Mouse (Mus musculus) kidney, adult 2 months (tissue): ENCODE measurements around the gene Olfr551. TPM values are rescaled to one million over a fixed set of nuclear protein-coding genes. Genes with fewer than 3 reads are reported as not detected.

Source experiments
- DNase-seq: peaks from one replicate; pipeline ENCODE4 v3.0.0; 2021
- H3K27ac ChIP-seq: fragments of 200-500 bp; 2 replicates; pipeline ENCODE4 v1.5.1; 2012; ENCODE audit warnings: low read depth, low read length, control low read depth, inconsistent platforms; ENCODE audit not compliant: insufficient read depth
- H3K27me3 ChIP-seq: fragments of 200-500 bp; replicated peaks from 2 replicates; pipeline ENCODE4 v1.6.1; 2012; ENCODE audit warnings: mild to moderate bottlenecking, moderate library complexity, low read length, inconsistent platforms; ENCODE audit not compliant: control insufficient read depth, insufficient read depth
- H3K36me3 ChIP-seq: fragments of 200-500 bp; 2 replicates; pipeline ENCODE4 v1.6.1; 2012; ENCODE audit warnings: mild to moderate bottlenecking, moderate library complexity, low read length, inconsistent platforms; ENCODE audit not compliant: control insufficient read depth, insufficient read depth
- H3K4me1 ChIP-seq: fragments of 200-500 bp; 2 replicates; pipeline ENCODE4 v1.6.1; 2011; ENCODE audit warnings: low read length; ENCODE audit not compliant: control insufficient read depth, insufficient read depth
- H3K4me3 ChIP-seq: fragments of 200-500 bp; 2 replicates; pipeline ENCODE4 v1.5.1; 2011; ENCODE audit warnings: mild to moderate bottlenecking, low read depth, low read length, control low read depth; ENCODE audit not compliant: insufficient read depth
- CTCF ChIP-seq: fragments of 200-500 bp; conservative IDR thresholded peaks from 2 replicates; pipeline ENCODE4 v1.5.1; 2011; ENCODE audit warnings: low read depth, mild to moderate bottlenecking, control low read depth, low read length, moderate library complexity, mixed read lengths; ENCODE audit not compliant: insufficient read depth, insufficient read length
- POLR2A ChIP-seq: fragments of 200-500 bp; IDR thresholded peaks from one replicate; pipeline ENCODE4 v1.6.1; 2011; ENCODE audit warnings: low read depth, low read length, control low read depth
- WGBS: fragments of 180-500 bp; shearing (Covaris S2); methylation state at CpG from one replicate; pipeline ENCODE4 v1.1.7; 2018; 5-methylcytosine and 5-hydroxymethylcytosine counted together
- polyA plus RNA-seq: library from polyadenylated mRNA; depleted of rRNA; stranded (reverse); fragments of >200 nt; gene quantifications from 2 replicates; pipeline ENCODE4 v1.2.3, GENCODE M21; 2012

The Olfr551 gene
- polyA plus RNA-seq, 1 experiment, result not detected

GRCm38 (mm10) chr7:102575998-102576397 lies 15.7 kb downstream of the Olfr551 start:
- Histone ChIP-seq H3K27me3 (no peaks in the 10 kb centered on the region), H3K27ac (no peak overlapping the region), H3K4me1 (no peaks in the 10 kb centered on the region), H3K36me3 (no peaks in the 10 kb centered on the region), H3K4me3 (no peak overlapping the region)
- 60% methylated on average over 6 of the region's 6 CpGs for WGBS
- DNase-seq, result no peak
- no peak for TF ChIP-seq POLR2A
- no peak for TF ChIP-seq CTCF

GRCm38 (mm10) chr7:102573174-102573830 lies 18.4 kb downstream of the Olfr551 start:
- no peaks in the 10 kb centered on the region for H3K27me3 ChIP-seq
- DNase-seq, result no peak
- H3K36me3 ChIP-seq, result no peaks in the 10 kb centered on the region
- H3K27ac ChIP-seq, result no peak overlapping the region
- no peak for TF ChIP-seq POLR2A
- no peak for TF ChIP-seq CTCF
- 85% methylated on average over 3 of the region's 3 CpGs for WGBS
- H3K4me3 ChIP-seq, result no peak overlapping the region
- no peaks in the 10 kb centered on the region for H3K4me1 ChIP-seq

- 82% methylated on average over 8 of the region's 8 CpGs for WGBS
- Histone ChIP-seq H3K27me3 (no peaks in the 10 kb centered on the region), H3K27ac (no peak within 1 kb of the TSS), H3K4me1 (no peaks in the 10 kb centered on the region), H3K4me3 (no peak within 1 kb of the TSS), H3K36me3 (no peaks in the 10 kb centered on the region)
- no peak for DNase-seq
- TF ChIP-seq CTCF (no peak), POLR2A (no peak)
Observed at GRCm38 (mm10) chr7:102571142-102571541, 20.5 kb downstream of the Olfr551 start, which contains the start of gene Olfr550. TSS of gene Olfr550 (plus strand) at chr7:102571442.

- no peak overlapping the region for H3K27ac ChIP-seq
- TF ChIP-seq CTCF, result no peak
- no peak for TF ChIP-seq POLR2A
- no peaks in the 10 kb centered on the region for H3K4me1 ChIP-seq
- WGBS, result 93% methylated on average over 4 of the region's 4 CpGs
- H3K27me3 ChIP-seq, result no peaks in the 10 kb centered on the region
- H3K36me3 ChIP-seq, result no peaks in the 10 kb centered on the region; the same call in 1 of the 2 replicates
- DNase-seq, result no peak
- no peak overlapping the region for H3K4me3 ChIP-seq
Observed at GRCm38 (mm10) chr7:102566219-102566618, 25.5 kb downstream of the Olfr551 start.

GRCm38 (mm10) chr7:102564999-102565997 lies 26.4 kb downstream of the Olfr551 start, which contains the start of gene Trim21:
TSS of gene Trim21 (minus strand) at chr7:102565486.
- WGBS, result 9% methylated on average over 10 of the region's 10 CpGs
- Histone ChIP-seq H3K36me3 (peaks cover 4% of the 10 kb centered on the region; the same call in 1 of the 2 replicates), H3K4me3 (peak within 1 kb of the TSS; percentile 58), H3K27me3 (no peaks in the 10 kb centered on the region), H3K27ac (peak within 1 kb of the TSS; percentile 6; the same call in 1 of the 2 replicates), H3K4me1 (no peaks in the 10 kb centered on the region)
- DNase-seq, result peak; percentile 96
- TF ChIP-seq CTCF (no peak), POLR2A (no peak)

GRCm38 (mm10) chr7:102553279-102553678 lies 38.4 kb downstream of the Olfr551 start:
- no peak for DNase-seq
- H3K36me3 ChIP-seq, result no peaks in the 10 kb centered on the region
- no peaks in the 10 kb centered on the region for H3K27me3 ChIP-seq
- TF ChIP-seq CTCF (no peak), POLR2A (no peak)
- no peak overlapping the region for H3K27ac ChIP-seq
- no peaks in the 10 kb centered on the region for H3K4me1 ChIP-seq
- H3K4me3 ChIP-seq, result no peak overlapping the region
- WGBS, result 76% methylated on average over 3 of the region's 3 CpGs

GRCm38 (mm10) chr7:102549570-102549969 lies 42.1 kb downstream of the Olfr551 start, which contains the start of gene Olfr549:
TSS of gene Olfr549 (plus strand) at chr7:102549870.
- Histone ChIP-seq H3K4me3 (no peak within 1 kb of the TSS), H3K36me3 (no peaks in the 10 kb centered on the region), H3K4me1 (no peaks in the 10 kb centered on the region), H3K27me3 (no peaks in the 10 kb centered on the region), H3K27ac (no peak within 1 kb of the TSS)
- 87% methylated on average over 3 of the region's 3 CpGs for WGBS
- no peak for DNase-seq
- no peak for TF ChIP-seq POLR2A
- TF ChIP-seq CTCF, result no peak
